Mouse (Mus musculus): ENCODE results near the gene Tpbgl. TPM values are rescaled to one million over a fixed set of nuclear protein-coding genes. Genes with fewer than 3 reads are reported as not detected.

The Tpbgl gene
- polyA plus RNA-seq, 1 experiment from 2014 or later = 2.1 TPM

GRCm38 (mm10) chr7:99598722-99599121 lies 28.2 kb downstream of the Tpbgl start:
- H3K4me1 ChIP-seq (replicated peaks) = 0 out of 2 replicates have a peak, but pooled peaks cover 3% of the 10 kb centered on the region
- 74% methylated on average over 4 of the region's 4 CpGs for WGBS
- ATAC-seq (replicated peaks; ENCODE audit: insufficient number of reproducible peaks, insufficient read depth, low FRiP score, low read depth) = no peak
- H3K27ac ChIP-seq = no peak overlapping the region
- no peak overlapping the region for H3K9ac ChIP-seq
- no peaks in the 10 kb centered on the region; the same call in 1 of the 2 replicates for H3K36me3 ChIP-seq
- H3K4me3 ChIP-seq = no peak overlapping the region
- H3K4me2 ChIP-seq = no peak overlapping the region
- H3K27me3 ChIP-seq = no peaks in the 10 kb centered on the region
- no peaks in the 10 kb centered on the region for H3K9me3 ChIP-seq (replicated peaks)

- Histone ChIP-seq H3K4me3 (no peak overlapping the region), H3K27ac (no peak overlapping the region), H3K9me3 (replicated peaks) (no peaks in the 10 kb centered on the region), H3K9ac (no peak overlapping the region), H3K27me3 (no peaks in the 10 kb centered on the region), H3K4me1 (replicated peaks) (0 out of 2 replicates have a peak, but pooled peaks cover 3% of the 10 kb centered on the region), H3K4me2 (no peak overlapping the region), H3K36me3 (peaks cover 3% of the 10 kb centered on the region; the same call in 1 of the 2 replicates)
- 72% methylated on average over 15 of the region's 15 CpGs for WGBS
- ATAC-seq (replicated peaks; ENCODE audit: insufficient number of reproducible peaks, insufficient read depth, low FRiP score, low read depth) = 0 out of 2 replicates have a peak, but pooled peaks have one; percentile 19
These were observed 32.8 kb downstream of the Tpbgl start for GRCm38 (mm10) chr7:99593868-99594803.

- whole genome bisulfite sequencing = 84% methylated on average over 3 of the region's 3 CpGs
- no peak for ATAC-seq (replicated peaks; ENCODE audit: insufficient number of reproducible peaks, insufficient read depth, low FRiP score, low read depth)
- H3K4me3 ChIP-seq = no peak overlapping the region
These were observed 34.2 kb downstream of the Tpbgl start for GRCm38 (mm10) chr7:99592669-99593068.

GRCm38 (mm10) chr7:99590646-99591045 lies 36.3 kb downstream of the Tpbgl start:
- no peak overlapping the region for H3K27ac ChIP-seq
- WGBS = 69% methylated on average over 5 of the region's 5 CpGs
- H3K36me3 ChIP-seq = peaks cover 3% of the 10 kb centered on the region; the same call in 1 of the 2 replicates
- no peak overlapping the region for H3K9ac ChIP-seq
- ATAC-seq (replicated peaks; ENCODE audit: insufficient number of reproducible peaks, insufficient read depth, low FRiP score, low read depth) = no peak
- no peak overlapping the region for H3K4me2 ChIP-seq
- H3K4me1 ChIP-seq (replicated peaks) = 0 out of 2 replicates have a peak, but pooled peaks cover 3% of the 10 kb centered on the region
- H3K27me3 ChIP-seq = no peaks in the 10 kb centered on the region
- H3K9me3 ChIP-seq (replicated peaks) = no peaks in the 10 kb centered on the region
- no peak overlapping the region for H3K4me3 ChIP-seq

More at GRCm38 (mm10) chr7:99592669-99593068, 34.2 kb downstream of the Tpbgl start:
- Histone ChIP-seq H3K27me3 (no peaks in the 10 kb centered on the region), H3K4me1 (replicated peaks) (0 out of 2 replicates have a peak, but pooled peaks cover 3% of the 10 kb centered on the region), H3K9me3 (replicated peaks) (no peaks in the 10 kb centered on the region), H3K36me3 (peaks cover 3% of the 10 kb centered on the region; the same call in 1 of the 2 replicates), H3K9ac (no peak overlapping the region), H3K27ac (no peak overlapping the region), H3K4me2 (no peak overlapping the region)

GRCm38 (mm10) chr7:99590064-99590463 lies 36.8 kb downstream of the Tpbgl start:
- peaks cover 7% of the 10 kb centered on the region; the same call in 1 of the 2 replicates for H3K36me3 ChIP-seq
- WGBS = 9% methylated on average over 3 of the region's 3 CpGs

GRCm38 (mm10) chr7:99585976-99586375 lies 40.9 kb downstream of the Tpbgl start:
- Histone ChIP-seq H3K27me3 (no peaks in the 10 kb centered on the region), H3K4me1 (replicated peaks) (0 out of 2 replicates have a peak, but pooled peaks cover 4% of the 10 kb centered on the region), H3K9ac (no peak overlapping the region), H3K9me3 (replicated peaks) (no peaks in the 10 kb centered on the region), H3K27ac (no peak overlapping the region), H3K4me3 (no peak overlapping the region), H3K36me3 (peaks cover 4% of the 10 kb centered on the region; the same call in 1 of the 2 replicates), H3K4me2 (no peak overlapping the region)
- 87% methylated on average over 8 of the region's 8 CpGs for WGBS
- no peak for ATAC-seq (replicated peaks; ENCODE audit: insufficient number of reproducible peaks, insufficient read depth, low FRiP score, low read depth)

More at GRCm38 (mm10) chr7:99590064-99590463, 36.8 kb downstream of the Tpbgl start:
- Histone ChIP-seq H3K27me3 (no peaks in the 10 kb centered on the region), H3K27ac (no peak overlapping the region), H3K4me3 (no peak overlapping the region), H3K9me3 (replicated peaks) (no peaks in the 10 kb centered on the region), H3K4me2 (no peak overlapping the region), H3K4me1 (replicated peaks) (0 out of 2 replicates have a peak, but pooled peaks cover 3% of the 10 kb centered on the region), H3K9ac (no peak overlapping the region)
- no peak for ATAC-seq (replicated peaks; ENCODE audit: insufficient number of reproducible peaks, insufficient read depth, low FRiP score, low read depth)

GRCm38 (mm10) chr7:99583625-99584024 lies 43.3 kb downstream of the Tpbgl start:
- 71% methylated on average over 5 of the region's 5 CpGs for WGBS
- Histone ChIP-seq H3K4me3 (no peak overlapping the region), H3K4me2 (no peak overlapping the region), H3K36me3 (peaks cover 4% of the 10 kb centered on the region; the same call in 1 of the 2 replicates), H3K4me1 (replicated peaks) (peaks cover 13% of the 10 kb centered on the region; the same call in 1 of the 2 replicates), H3K9ac (no peak overlapping the region), H3K9me3 (replicated peaks) (no peaks in the 10 kb centered on the region), H3K27ac (no peak overlapping the region), H3K27me3 (0 out of 2 replicates have a peak, but pooled peaks cover 3% of the 10 kb centered on the region)
- ATAC-seq (replicated peaks; ENCODE audit: insufficient number of reproducible peaks, insufficient read depth, low FRiP score, low read depth) = no peak

GRCm38 (mm10) chr7:99582867-99583266 lies 44.0 kb downstream of the Tpbgl start:
- H3K36me3 ChIP-seq = peaks cover 4% of the 10 kb centered on the region; the same call in 1 of the 2 replicates
- no peak overlapping the region for H3K4me2 ChIP-seq
- 0 out of 2 replicates have a peak, but pooled peaks cover 3% of the 10 kb centered on the region for H3K27me3 ChIP-seq
- no peaks in the 10 kb centered on the region for H3K9me3 ChIP-seq (replicated peaks)
- H3K4me1 ChIP-seq (replicated peaks) = peaks cover 13% of the 10 kb centered on the region; the same call in 1 of the 2 replicates
- no peak for ATAC-seq (replicated peaks; ENCODE audit: insufficient number of reproducible peaks, insufficient read depth, low FRiP score, low read depth)
- WGBS = 51% methylated on average over 4 of the region's 4 CpGs
- no peak overlapping the region for H3K4me3 ChIP-seq
- H3K27ac ChIP-seq = no peak overlapping the region
- H3K9ac ChIP-seq = no peak overlapping the region

GRCm38 (mm10) chr7:99582306-99582705 lies 44.6 kb downstream of the Tpbgl start:
- no peak overlapping the region for H3K9ac ChIP-seq
- H3K9me3 ChIP-seq (replicated peaks) = no peaks in the 10 kb centered on the region
- no peak overlapping the region for H3K4me3 ChIP-seq
- no peak for ATAC-seq (replicated peaks; ENCODE audit: insufficient number of reproducible peaks, insufficient read depth, low FRiP score, low read depth)
- H3K27ac ChIP-seq = no peak overlapping the region
- peaks cover 4% of the 10 kb centered on the region; the same call in 1 of the 2 replicates for H3K36me3 ChIP-seq
- H3K27me3 ChIP-seq = 0 out of 2 replicates have a peak, but pooled peaks cover 3% of the 10 kb centered on the region
- peaks cover 13% of the 10 kb centered on the region; the same call in 1 of the 2 replicates for H3K4me1 ChIP-seq (replicated peaks)
- H3K4me2 ChIP-seq = no peak overlapping the region
- 62% methylated on average over 7 of the region's 7 CpGs for WGBS

GRCm38 (mm10) chr7:99580247-99580646 lies 46.7 kb downstream of the Tpbgl start:
- H3K9me3 ChIP-seq (replicated peaks) = no peaks in the 10 kb centered on the region
- 37% methylated on average over 6 of the region's 6 CpGs for WGBS
- no peak overlapping the region for H3K27ac ChIP-seq
- no peak overlapping the region for H3K4me3 ChIP-seq
- ATAC-seq (replicated peaks; ENCODE audit: insufficient number of reproducible peaks, insufficient read depth, low FRiP score, low read depth) = peak; percentile 28; the same call in 1 of the 2 replicates
- H3K4me1 ChIP-seq (replicated peaks) = peaks cover 13% of the 10 kb centered on the region; the same call in 1 of the 2 replicates
- no peak overlapping the region for H3K4me2 ChIP-seq
- H3K9ac ChIP-seq = no peak overlapping the region
- peaks cover 1% of the 10 kb centered on the region; the same call in 1 of the 2 replicates for H3K36me3 ChIP-seq
- H3K27me3 ChIP-seq = 0 out of 2 replicates have a peak, but pooled peaks cover 3% of the 10 kb centered on the region
